In genomic region chr13:31618416-31618815, GRCm38 (mm10) we compare ENCODE assay signal across 8 mouse cellular contexts. TPM values are rescaled to one million over a fixed set of nuclear protein-coding genes. Genes with fewer than 3 reads are reported as not detected.
A peak's percentile ranks its signal among the peaks of the same experiment; 100 is the strongest.
DNase-seq lines count a peak whose midpoint lies in the region; ATAC-seq and TF ChIP-seq lines count a peak whose summit lies in the region.

No protein-coding gene starts in this region.

- peaks cover 60% of the 10 kb centered on the region for H3K27me3 ChIP-seq in intestine, embryonic 15.5 days (replicated peaks)
- peaks cover 98% of the 10 kb centered on the region for H3K27me3 ChIP-seq in limb, embryonic 13.5 days
- peaks cover 96% of the 10 kb centered on the region for H3K27me3 ChIP-seq in midbrain, embryonic 12.5 days
- H3K27me3 ChIP-seq in testis, adult 2 months (ENCODE audit: control insufficient read depth, insufficient read depth, low read length) = peaks cover 10% of the 10 kb centered on the region

- TF ChIP-seq POLR2A in testis, adult 2 months (IDR thresholded peaks at IDR 0.05; ENCODE audit: control insufficient read depth, low read depth, low read length) = no peak

- peak; percentile 69 for ATAC-seq in intestine, embryonic 15.5 days
- peak; percentile 22; the same call in 1 of the 2 replicates for ATAC-seq in limb, embryonic 13.5 days (ENCODE audit: low FRiP score, low read depth)
- peak; percentile 64 for ATAC-seq in midbrain, embryonic 12.5 days (ENCODE audit: low FRiP score, low read depth)

- under 1% methylated on average over 14 of the region's 14 CpGs for WGBS in intestine, embryonic 15.5 days
- WGBS in limb, embryonic 13.5 days = 1% methylated on average over 14 of the region's 14 CpGs
- under 1% methylated on average over 14 of the region's 14 CpGs for WGBS in midbrain, embryonic 12.5 days

- H3K4me3 ChIP-seq in intestine, embryonic 15.5 days (replicated peaks) = peak overlapping the region; percentile 39
- H3K4me3 ChIP-seq in limb, embryonic 13.5 days = peak overlapping the region; percentile 37
- peak overlapping the region; percentile 32 for H3K4me3 ChIP-seq in midbrain, embryonic 12.5 days
- peak overlapping the region; percentile 3; the same call in 1 of the 2 replicates for H3K4me3 ChIP-seq in testis, adult 2 months (ENCODE audit: control insufficient read depth, low read depth, low read length)

- no peaks in the 10 kb centered on the region for H3K36me3 ChIP-seq in intestine, embryonic 15.5 days
- H3K36me3 ChIP-seq in limb, embryonic 13.5 days = no peaks in the 10 kb centered on the region
- no peaks in the 10 kb centered on the region for H3K36me3 ChIP-seq in midbrain, embryonic 12.5 days
- no peaks in the 10 kb centered on the region for H3K36me3 ChIP-seq in testis, adult 2 months (ENCODE audit: control insufficient read depth, insufficient read depth, low read length)

- H3K9ac ChIP-seq in intestine, embryonic 15.5 days = no peak overlapping the region
- H3K9ac ChIP-seq in limb, embryonic 13.5 days = no peak overlapping the region
- H3K9ac ChIP-seq in midbrain, embryonic 12.5 days (replicated peaks) = no peak overlapping the region

- no peaks in the 10 kb centered on the region for H3K9me3 ChIP-seq in intestine, embryonic 15.5 days
- H3K9me3 ChIP-seq in limb, embryonic 13.5 days = no peaks in the 10 kb centered on the region
- H3K9me3 ChIP-seq in midbrain, embryonic 12.5 days = no peaks in the 10 kb centered on the region

- H3K4me1 ChIP-seq in intestine, embryonic 15.5 days (replicated peaks) = peaks cover 16% of the 10 kb centered on the region
- H3K4me1 ChIP-seq in limb, embryonic 13.5 days = peaks cover 29% of the 10 kb centered on the region
- H3K4me1 ChIP-seq in midbrain, embryonic 12.5 days = peaks cover 11% of the 10 kb centered on the region
- peaks cover 4% of the 10 kb centered on the region; the same call in 1 of the 2 replicates for H3K4me1 ChIP-seq in testis, adult 2 months (ENCODE audit: control insufficient read depth, insufficient read depth, low read length)

- peak overlapping the region; percentile 77 for H3K4me2 ChIP-seq in intestine, embryonic 15.5 days (replicated peaks)
- H3K4me2 ChIP-seq in limb, embryonic 13.5 days (replicated peaks) = peak overlapping the region; percentile 62
- peak overlapping the region; percentile 55 for H3K4me2 ChIP-seq in midbrain, embryonic 12.5 days (replicated peaks)

- peak; percentile 69; the same call in 1 of the 2 replicates for TF ChIP-seq CTCF in testis, adult 2 months (IDR thresholded peaks at IDR 0.05; ENCODE audit: control insufficient read depth, insufficient read depth, insufficient replicate concordance, low read depth, low read length)

- peak overlapping the region; percentile 42; the same call in 1 of the 2 replicates for H3K27ac ChIP-seq in intestine, embryonic 15.5 days
- no peak overlapping the region for H3K27ac ChIP-seq in limb, embryonic 13.5 days
- H3K27ac ChIP-seq in midbrain, embryonic 12.5 days (replicated peaks) = no peak overlapping the region
- H3K27ac ChIP-seq in testis, adult 2 months (ENCODE audit: control insufficient read depth, insufficient read depth, low read depth, low read length) = no peak overlapping the region

- DNase-seq in heart, adult 11 months = peak; percentile 90
- no peak for DNase-seq in heart, adult 8-10 months (ENCODE audit: low spot score)
- peak; percentile 25 for DNase-seq in cerebellum, adult 8-10 months
- DNase-seq in frontal cortex, postnatal 36 days (ENCODE audit: low spot score in 2 of 2) = peak; percentile 65 to 66

RNA-seq across cellular contexts. Expression of gene Foxf2, which starts 7.2 kb away (rescaled TPM):
- under 1 TPM in 2 of 4 experiments, not detected in 2; 0.16 to 0.19 TPM for total RNA-seq in heart, adult 8-10 months (2022)
- 17.7 and 20.1 TPM in 2 replicates for polyA plus RNA-seq in intestine, embryonic 15.5 days (2015; fragmentation: Nextera tagmentation; extraction: Ambion mirVana)
- polyA plus RNA-seq in limb, embryonic 13.5 days (2015; fragmentation: Nextera tagmentation; extraction: Ambion mirVana) = 2.7 and 3.0 TPM in 2 replicates
- polyA plus RNA-seq in midbrain, embryonic 12.5 days (2016; fragmentation: Nextera tagmentation; extraction: Ambion mirVana) = 7.6 and 7.9 TPM in 2 replicates
- polyA plus RNA-seq in testis, adult 2 months (2012; rRNA removed) = 0.35 TPM in 1 of 2 replicates, not detected in the other

RNA-seq across cellular contexts. Expression of gene A530084C06Rik, which starts 59.3 kb away (rescaled TPM):
- total RNA-seq in heart, adult 8-10 months (2022) = under 1 TPM in 1 of 4 experiments, not detected in 3; 0.09 TPM
- polyA plus RNA-seq in intestine, embryonic 15.5 days (2015; fragmentation: Nextera tagmentation; extraction: Ambion mirVana) = not detected in 2 replicates
- polyA plus RNA-seq in limb, embryonic 13.5 days (2015; fragmentation: Nextera tagmentation; extraction: Ambion mirVana) = not detected in 2 replicates
- not detected in 2 replicates for polyA plus RNA-seq in midbrain, embryonic 12.5 days (2016; fragmentation: Nextera tagmentation; extraction: Ambion mirVana)
- 0.56 and 0.72 TPM in 2 replicates for polyA plus RNA-seq in testis, adult 2 months (2012; rRNA removed)
